Mouse (Mus musculus) kidney, embryonic 16.5 days (tissue): ENCODE data around the gene Cstad. TPM values are rescaled to one million over a fixed set of nuclear protein-coding genes. Genes with fewer than 3 reads are reported as not detected.

Experiments
- ATAC-seq: fragments of 200-750 bp; cut with Nextera tagmentation; 2 replicates; pipeline ENCODE4 v1.8.0; 2017; ENCODE audit warnings: moderate TSS enrichment; ENCODE audit not compliant: low FRiP score, low TSS enrichment
- H3K27ac ChIP-seq: fragments of 300-500 bp; sonication (generic); 2 replicates; pipeline ENCODE4 v1.5.1; 2014; ENCODE audit warnings: low read length
- H3K27me3 ChIP-seq: fragments of 300-500 bp; sonication (generic); 2 replicates; pipeline ENCODE4 v1.6.1; 2014; ENCODE audit warnings: low read length, control low read depth, mixed read lengths; ENCODE audit not compliant: insufficient read depth
- H3K36me3 ChIP-seq: fragments of 300-500 bp; sonication (generic); 2 replicates; pipeline ENCODE4 v1.6.1; 2014; ENCODE audit warnings: low read length, control low read depth, mixed read lengths; ENCODE audit not compliant: insufficient read depth
- H3K4me1 ChIP-seq: fragments of 300-500 bp; sonication (generic); 2 replicates; pipeline ENCODE4 v1.6.1; 2014; ENCODE audit warnings: low read length, control low read depth, mixed read lengths; ENCODE audit not compliant: insufficient read depth
- H3K4me2 ChIP-seq: fragments of 300-500 bp; sonication (generic); replicated peaks from 2 replicates; pipeline ENCODE4 v1.6.1; 2014; ENCODE audit warnings: low read depth, low read length
- H3K4me3 ChIP-seq: fragments of 300-500 bp; sonication (generic); 2 replicates; pipeline ENCODE4 v1.5.1; 2014; ENCODE audit warnings: mild to moderate bottlenecking, low read length
- H3K9ac ChIP-seq: fragments of 300-500 bp; sonication (generic); replicated peaks from 2 replicates; pipeline ENCODE4 v1.6.1; 2014; ENCODE audit warnings: low read length
- H3K9me3 ChIP-seq: fragments of 300-500 bp; sonication (generic); 2 replicates; pipeline ENCODE4 v1.6.1; 2016; ENCODE audit warnings: low read length, control low read depth
- WGBS: fragments of 180-500 bp; shearing (Covaris S2); extraction: QIAGEN DNeasy Blood & Tissue Kit; methylation state at CpG from one replicate; pipeline ENCODE4 v1.1.7; 2014; 5-methylcytosine and 5-hydroxymethylcytosine counted together
- polyA plus RNA-seq: library from polyadenylated mRNA; unstranded; fragments of >200 nt; fragmentation: Nextera tagmentation; extraction: Ambion mirVana; gene quantifications from 2 replicates; pipeline ENCODE4 v1.2.1, GENCODE M21; 2015

Gene Cstad
- polyA plus RNA-seq, result 1.5 and 2.5 TPM in 2 replicates

- peak; percentile 67 for ATAC-seq
- peak within 1 kb of the TSS; percentile 64 for H3K4me3 ChIP-seq
- H3K36me3 ChIP-seq, result no peaks in the 10 kb centered on the region
- no peaks in the 10 kb centered on the region for H3K9me3 ChIP-seq
- peak within 1 kb of the TSS; percentile 78 for H3K4me2 ChIP-seq
- no peaks in the 10 kb centered on the region for H3K27me3 ChIP-seq
- under 1% methylated on average over 36 of the region's 39 CpGs for whole genome bisulfite sequencing
- peak within 1 kb of the TSS; percentile 99 for H3K27ac ChIP-seq
- peaks cover 38% of the 10 kb centered on the region for H3K4me1 ChIP-seq
- H3K9ac ChIP-seq, result peak within 1 kb of the TSS; percentile 77
Measured at GRCm38 (mm10) chr2:30594641-30595379, at the start of gene Cstad. Cstad (plus strand) TSS chr2:30595040.

- H3K4me3 ChIP-seq, result no peak overlapping the region
- H3K27ac ChIP-seq, result no peak overlapping the region
- H3K9ac ChIP-seq, result peak overlapping the region; percentile 38; the same call in 1 of the 2 replicates
- H3K4me2 ChIP-seq, result peak overlapping the region; percentile 57
- H3K9me3 ChIP-seq, result no peaks in the 10 kb centered on the region
- 34% methylated on average over 7 of the region's 7 CpGs for WGBS
- ATAC-seq, result no peak
- H3K36me3 ChIP-seq, result no peaks in the 10 kb centered on the region
- no peaks in the 10 kb centered on the region for H3K27me3 ChIP-seq
- H3K4me1 ChIP-seq, result peaks cover 40% of the 10 kb centered on the region
Measured at GRCm38 (mm10) chr2:30545706-30546105, 49.1 kb upstream of the Cstad start.

GRCm38 (mm10) chr2:30546219-30546618 is 48.6 kb upstream of the Cstad start:
- peaks cover 39% of the 10 kb centered on the region for H3K4me1 ChIP-seq

GRCm38 (mm10) chr2:30547455-30548217 is 47.2 kb upstream of the Cstad start:
- peak overlapping the region; percentile 88 for H3K27ac ChIP-seq
- no peaks in the 10 kb centered on the region for H3K9me3 ChIP-seq
- no peak overlapping the region for H3K4me3 ChIP-seq
- no peaks in the 10 kb centered on the region for H3K36me3 ChIP-seq
- no peaks in the 10 kb centered on the region for H3K27me3 ChIP-seq
- peaks cover 35% of the 10 kb centered on the region for H3K4me1 ChIP-seq
- peak; percentile 55 for ATAC-seq
- 68% methylated on average over 19 of the region's 19 CpGs for whole genome bisulfite sequencing
- H3K9ac ChIP-seq, result peak overlapping the region; percentile 5
- H3K4me2 ChIP-seq, result peak overlapping the region; percentile 3; the same call in 1 of the 2 replicates

More at GRCm38 (mm10) chr2:30546219-30546618, 48.6 kb upstream of the Cstad start:
- no peaks in the 10 kb centered on the region for H3K27me3 ChIP-seq
- no peaks in the 10 kb centered on the region for H3K36me3 ChIP-seq
- H3K4me3 ChIP-seq, result no peak overlapping the region
- H3K4me2 ChIP-seq, result no peak overlapping the region
- H3K27ac ChIP-seq, result no peak overlapping the region
- H3K9ac ChIP-seq, result no peak overlapping the region
- no peaks in the 10 kb centered on the region for H3K9me3 ChIP-seq
- ATAC-seq, result no peak
- WGBS, result 23% methylated on average over 2 of the region's 3 CpGs

GRCm38 (mm10) chr2:30551579-30551978 is 43.3 kb upstream of the Cstad start:
- 73% methylated on average over 5 of the region's 5 CpGs for WGBS
- Histone ChIP-seq H3K9ac (no peak overlapping the region), H3K4me3 (no peak overlapping the region), H3K9me3 (no peaks in the 10 kb centered on the region), H3K27ac (no peak overlapping the region), H3K36me3 (no peaks in the 10 kb centered on the region), H3K4me1 (peaks cover 20% of the 10 kb centered on the region), H3K4me2 (no peak overlapping the region), H3K27me3 (no peaks in the 10 kb centered on the region)
- no peak for ATAC-seq

GRCm38 (mm10) chr2:30553851-30554540 is 40.8 kb upstream of the Cstad start:
- Histone ChIP-seq H3K27ac (no peak overlapping the region), H3K27me3 (no peaks in the 10 kb centered on the region), H3K36me3 (no peaks in the 10 kb centered on the region), H3K9ac (no peak overlapping the region), H3K4me2 (no peak overlapping the region), H3K4me3 (no peak overlapping the region), H3K4me1 (0 out of 2 replicates have a peak, but pooled peaks cover 6% of the 10 kb centered on the region), H3K9me3 (no peaks in the 10 kb centered on the region)
- ATAC-seq, result peak; percentile 77
- WGBS, result 52% methylated on average over 7 of the region's 7 CpGs

- no peak overlapping the region for H3K4me2 ChIP-seq
- WGBS, result 74% methylated on average over 9 of the region's 9 CpGs
- H3K36me3 ChIP-seq, result no peaks in the 10 kb centered on the region
- H3K4me1 ChIP-seq, result 0 out of 2 replicates have a peak, but pooled peaks cover 6% of the 10 kb centered on the region
- no peaks in the 10 kb centered on the region for H3K9me3 ChIP-seq
- no peak overlapping the region for H3K9ac ChIP-seq
- ATAC-seq, result 0 out of 2 replicates have a peak, but pooled peaks have one; percentile 11
- no peaks in the 10 kb centered on the region for H3K27me3 ChIP-seq
- H3K27ac ChIP-seq, result no peak overlapping the region
- no peak overlapping the region for H3K4me3 ChIP-seq
Measured at GRCm38 (mm10) chr2:30555257-30555656, 39.6 kb upstream of the Cstad start.

GRCm38 (mm10) chr2:30556495-30556894 is 38.3 kb upstream of the Cstad start:
- Histone ChIP-seq H3K9me3 (no peaks in the 10 kb centered on the region), H3K9ac (no peak overlapping the region), H3K4me3 (no peak overlapping the region), H3K4me1 (0 out of 2 replicates have a peak, but pooled peaks cover 6% of the 10 kb centered on the region), H3K27ac (no peak overlapping the region), H3K4me2 (no peak overlapping the region), H3K27me3 (no peaks in the 10 kb centered on the region), H3K36me3 (no peaks in the 10 kb centered on the region)
- no peak for ATAC-seq
- WGBS, result 80% methylated on average over 5 of the region's 5 CpGs

- no peak overlapping the region for H3K9ac ChIP-seq
- no peak for ATAC-seq
- 73% methylated on average over 1 of the region's 1 CpGs for WGBS
Measured at GRCm38 (mm10) chr2:30559552-30559951, 35.3 kb upstream of the Cstad start.

More at GRCm38 (mm10) chr2:30559552-30559951, 35.3 kb upstream of the Cstad start:
- no peak overlapping the region for H3K4me3 ChIP-seq
- no peak overlapping the region for H3K4me2 ChIP-seq
- no peaks in the 10 kb centered on the region for H3K36me3 ChIP-seq
- H3K9me3 ChIP-seq, result no peaks in the 10 kb centered on the region
- no peak overlapping the region for H3K27ac ChIP-seq
- no peaks in the 10 kb centered on the region for H3K4me1 ChIP-seq
- H3K27me3 ChIP-seq, result no peaks in the 10 kb centered on the region
